Mouse (Mus musculus) heart, postnatal 0 days (tissue): ENCODE measurements at regions not wholly inside any gene's neighbourhood (a gene's known extent, or its start where the extent isn't known, plus 50 kb on each side); places are given as distances from the start of the nearest gene placed in this dataset.

ENCODE experiments used
- ATAC-seq: fragments of 200-750 bp; cut with Nextera tagmentation; 2 replicates; pipeline ENCODE4 v1.8.0; 2017; ENCODE audit warnings: low read depth, moderate number of reproducible peaks, moderate library complexity; ENCODE audit not compliant: insufficient read depth
- DNase-seq: peaks from one replicate; pipeline ENCODE4 v3.0.0-alpha.2; 2016; ENCODE audit warnings: low spot score
- H3K27ac ChIP-seq: fragments of 300-500 bp; sonication (generic); 2 replicates; pipeline ENCODE4 v1.5.1; 2014; ENCODE audit warnings: low read depth, mild to moderate bottlenecking
- H3K27me3 ChIP-seq: fragments of 300-500 bp; sonication (generic); 2 replicates; pipeline ENCODE4 v1.6.1; 2014; ENCODE audit warnings: low read length, mixed read lengths; ENCODE audit not compliant: control insufficient read depth, insufficient read depth
- H3K36me3 ChIP-seq: fragments of 300-500 bp; sonication (generic); replicated peaks from 2 replicates; pipeline ENCODE4 v1.6.1; 2014; ENCODE audit warnings: low read length, mixed read lengths; ENCODE audit not compliant: control insufficient read depth, insufficient read depth
- H3K4me1 ChIP-seq: fragments of 300-500 bp; sonication (generic); 2 replicates; pipeline ENCODE4 v1.6.1; 2014; ENCODE audit warnings: antibody characterized with exemption; ENCODE audit not compliant: control insufficient read depth, insufficient read depth
- H3K4me2 ChIP-seq: fragments of 300-500 bp; sonication (generic); 2 replicates; pipeline ENCODE4 v1.6.1; 2014; ENCODE audit warnings: low read depth, mild to moderate bottlenecking, low read length, moderate library complexity
- H3K4me3 ChIP-seq: fragments of 300-500 bp; sonication (generic); 2 replicates; pipeline ENCODE4 v1.5.1; 2014; ENCODE audit warnings: low read depth, low read length
- H3K9ac ChIP-seq: fragments of 300-500 bp; sonication (generic); replicated peaks from 2 replicates; pipeline ENCODE4 v1.6.1; 2014; ENCODE audit warnings: low read depth, low read length, mixed read lengths
- H3K9me3 ChIP-seq: fragments of 300-500 bp; sonication (generic); replicated peaks from 2 replicates; pipeline ENCODE4 v1.6.1; 2016; ENCODE audit warnings: low read length; ENCODE audit not compliant: control insufficient read depth
- CTCF ChIP-seq: IDR thresholded peaks from 2 replicates; pipeline ENCODE4 v1.5.1; 2016; ENCODE audit warnings: antibody characterized with exemption, control low read depth, low read depth
- EP300 ChIP-seq: IDR thresholded peaks from 2 replicates; pipeline ENCODE4 v1.6.1; 2016; ENCODE audit warnings: antibody characterized with exemption, low read depth
- WGBS: fragments of 180-500 bp; shearing (Covaris S2); extraction: QIAGEN DNeasy Blood & Tissue Kit; methylation state at CpG from one replicate; pipeline ENCODE4 v1.1.7; 2014; 5-methylcytosine and 5-hydroxymethylcytosine counted together

DNA sequence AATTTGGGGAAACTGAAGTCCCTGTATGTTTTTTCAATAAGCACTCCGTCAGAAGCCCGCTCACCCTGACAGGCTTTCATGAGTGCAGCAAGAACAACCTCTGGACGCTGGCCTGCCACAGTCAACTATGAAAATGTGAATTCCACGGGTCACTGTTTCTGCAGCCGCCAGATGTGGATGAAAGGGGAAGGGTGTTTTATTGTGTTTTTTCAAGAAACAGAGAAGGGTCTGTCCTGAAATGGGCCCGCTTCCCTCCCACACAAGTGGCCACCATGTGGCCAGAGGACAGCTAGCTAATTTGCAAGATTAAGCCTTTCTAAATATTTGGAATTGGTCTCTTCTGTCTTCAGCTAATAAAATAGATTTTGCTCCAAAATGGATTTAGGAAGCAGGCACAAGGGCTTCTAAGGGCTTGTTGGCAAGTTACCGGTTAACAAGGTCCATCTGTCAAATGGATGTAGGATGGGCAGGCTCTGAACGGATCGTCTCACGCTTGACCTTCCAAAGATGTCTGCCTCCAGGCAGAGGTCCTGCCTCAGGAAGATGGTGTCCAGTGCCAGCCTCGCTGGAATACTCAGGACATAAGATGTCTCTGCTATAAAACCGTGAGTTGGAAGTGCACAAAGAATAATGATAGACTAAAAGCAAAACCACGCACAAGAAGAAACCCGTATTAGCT is 249.8 kb downstream of the Plpp3 start:
- H3K9me3 ChIP-seq = no peaks in the 10 kb centered on the region
- no peak overlapping the region for H3K27ac ChIP-seq
- H3K36me3 ChIP-seq = no peaks in the 10 kb centered on the region
- no peak overlapping the region for H3K4me3 ChIP-seq
- H3K9ac ChIP-seq = no peak overlapping the region
- no peak overlapping the region for H3K4me2 ChIP-seq
- no peaks in the 10 kb centered on the region; the same call in 1 of the 2 replicates for H3K4me1 ChIP-seq
- TF ChIP-seq EP300 (no peak), CTCF (no peak)
- no peak for ATAC-seq
- 85% methylated on average over 14 of the region's 14 CpGs for WGBS
- no peak for DNase-seq
- H3K27me3 ChIP-seq = no peaks in the 10 kb centered on the region

DNA sequence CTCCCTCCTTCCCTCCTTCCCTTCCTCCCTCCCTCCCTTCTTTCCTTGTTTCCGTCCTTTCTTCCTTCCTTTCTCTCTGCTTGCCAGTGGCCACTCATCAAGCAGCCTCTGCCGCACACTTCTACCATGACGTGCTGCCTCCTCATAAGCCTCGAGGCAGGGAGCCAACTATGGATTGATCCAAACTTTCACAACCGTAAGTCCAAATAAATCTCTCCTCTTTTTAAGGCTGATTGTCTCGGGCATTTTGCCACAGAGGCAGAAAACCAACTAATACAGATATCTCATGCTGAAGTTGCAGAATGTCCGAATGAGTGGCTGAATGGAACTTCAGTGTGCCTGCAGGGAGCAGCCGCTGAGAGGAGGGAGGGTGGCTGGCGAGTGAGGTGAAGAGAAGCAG is 251.7 kb downstream of the Plpp3 start:
- Histone ChIP-seq H3K27me3 (no peaks in the 10 kb centered on the region), H3K9me3 (no peaks in the 10 kb centered on the region), H3K4me3 (no peak overlapping the region), H3K4me1 (no peaks in the 10 kb centered on the region), H3K9ac (no peak overlapping the region), H3K4me2 (no peak overlapping the region), H3K27ac (no peak overlapping the region), H3K36me3 (no peaks in the 10 kb centered on the region)
- WGBS = 76% methylated on average over 9 of the region's 9 CpGs
- TF ChIP-seq EP300 (no peak), CTCF (no peak)
- ATAC-seq = no peak
- DNase-seq = no peak

DNA sequence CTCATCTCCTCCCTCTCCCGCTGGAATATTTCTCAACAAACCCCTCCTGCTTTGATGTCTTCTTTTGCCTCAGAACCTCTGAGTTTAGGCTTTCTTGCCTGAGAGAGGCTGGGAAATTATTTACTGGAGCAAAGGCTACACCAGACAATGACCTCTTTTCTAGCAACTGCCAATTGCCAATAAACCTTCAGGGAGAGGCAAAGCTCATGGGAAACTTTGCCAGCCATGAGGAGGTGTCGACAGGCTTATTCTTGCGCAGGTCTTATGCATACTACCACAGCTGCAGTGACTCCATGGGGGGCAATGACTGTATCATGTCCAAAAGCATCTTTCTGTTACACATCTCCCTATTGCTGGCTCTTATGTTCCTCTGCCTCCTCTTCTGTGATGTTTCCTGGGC is 260.0 kb downstream of the Plpp3 start:
- H3K27me3 ChIP-seq = no peaks in the 10 kb centered on the region
- no peaks in the 10 kb centered on the region for H3K36me3 ChIP-seq
- ATAC-seq = no peak
- no peak for DNase-seq
- H3K9ac ChIP-seq = no peak overlapping the region
- H3K4me2 ChIP-seq = no peak overlapping the region
- H3K9me3 ChIP-seq = no peaks in the 10 kb centered on the region
- H3K27ac ChIP-seq = no peak overlapping the region
- H3K4me3 ChIP-seq = no peak overlapping the region
- TF ChIP-seq CTCF (no peak), EP300 (no peak)
- WGBS = 90% methylated on average over 3 of the region's 3 CpGs
- 0 out of 2 replicates have a peak, but pooled peaks cover 3% of the 10 kb centered on the region for H3K4me1 ChIP-seq

GRCm38 (mm10) chr4:105422466-105422865 is 265.3 kb downstream of the Plpp3 start:
- Histone ChIP-seq H3K27ac (no peak overlapping the region), H3K4me3 (no peak overlapping the region), H3K27me3 (no peaks in the 10 kb centered on the region), H3K36me3 (no peaks in the 10 kb centered on the region), H3K4me2 (no peak overlapping the region), H3K4me1 (0 out of 2 replicates have a peak, but pooled peaks cover 3% of the 10 kb centered on the region), H3K9ac (no peak overlapping the region), H3K9me3 (no peaks in the 10 kb centered on the region)
- 13% methylated on average over 7 of the region's 7 CpGs for WGBS
- TF ChIP-seq CTCF (no peak), EP300 (no peak)
- no peak for DNase-seq
- no peak for ATAC-seq

DNA sequence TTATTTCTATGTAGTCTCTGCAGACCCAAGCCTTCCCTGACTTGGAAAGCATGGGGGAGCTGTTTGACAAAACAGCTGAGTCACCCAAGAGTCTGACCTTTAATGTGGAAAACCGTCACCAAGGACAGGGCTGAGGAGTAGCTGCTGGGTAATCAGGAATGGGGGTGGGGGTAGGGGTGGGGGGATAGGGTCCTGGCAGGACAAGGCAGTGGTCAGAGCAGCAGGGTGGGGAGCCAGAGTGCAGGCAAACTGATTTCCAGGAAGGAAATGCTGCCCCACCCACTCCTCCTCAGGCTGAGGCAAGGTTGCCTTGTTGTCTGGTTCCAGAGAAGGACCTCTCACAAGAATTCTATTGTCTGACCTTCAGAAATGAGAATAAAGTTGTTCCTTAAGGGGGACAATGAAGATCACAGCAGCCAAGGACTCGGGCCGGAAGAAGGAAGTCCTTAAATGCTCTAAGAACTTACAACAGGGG is 266.6 kb downstream of the Plpp3 start:
- WGBS = 69% methylated on average over 3 of the region's 3 CpGs
- DNase-seq = peak; percentile 38
- H3K4me3 ChIP-seq = no peak overlapping the region
- H3K27ac ChIP-seq = peak overlapping the region; percentile 70; the same call in 1 of the 2 replicates
- H3K9me3 ChIP-seq = no peaks in the 10 kb centered on the region
- H3K9ac ChIP-seq = no peak overlapping the region
- TF ChIP-seq CTCF = no peak
- 0 out of 2 replicates have a peak, but pooled peaks have one; percentile 24 for TF ChIP-seq EP300
- ATAC-seq = peak; percentile 51
- H3K4me2 ChIP-seq = no peak overlapping the region
- H3K36me3 ChIP-seq = no peaks in the 10 kb centered on the region
- H3K4me1 ChIP-seq = 0 out of 2 replicates have a peak, but pooled peaks cover 3% of the 10 kb centered on the region
- H3K27me3 ChIP-seq = no peaks in the 10 kb centered on the region

GRCm38 (mm10) chr4:105425086-105425485 is 267.9 kb downstream of the Plpp3 start:
- Histone ChIP-seq H3K9ac (no peak overlapping the region), H3K27ac (no peak overlapping the region), H3K36me3 (no peaks in the 10 kb centered on the region), H3K9me3 (no peaks in the 10 kb centered on the region), H3K4me2 (no peak overlapping the region), H3K4me1 (0 out of 2 replicates have a peak, but pooled peaks cover 3% of the 10 kb centered on the region), H3K27me3 (no peaks in the 10 kb centered on the region), H3K4me3 (no peak overlapping the region)
- ATAC-seq (no peak), DNase-seq (no peak)
- TF ChIP-seq CTCF (no peak), EP300 (no peak)
- WGBS = 70% methylated on average over 6 of the region's 6 CpGs
